Mouse (Mus musculus): ENCODE data around the gene Slc17a4.

DNA sequence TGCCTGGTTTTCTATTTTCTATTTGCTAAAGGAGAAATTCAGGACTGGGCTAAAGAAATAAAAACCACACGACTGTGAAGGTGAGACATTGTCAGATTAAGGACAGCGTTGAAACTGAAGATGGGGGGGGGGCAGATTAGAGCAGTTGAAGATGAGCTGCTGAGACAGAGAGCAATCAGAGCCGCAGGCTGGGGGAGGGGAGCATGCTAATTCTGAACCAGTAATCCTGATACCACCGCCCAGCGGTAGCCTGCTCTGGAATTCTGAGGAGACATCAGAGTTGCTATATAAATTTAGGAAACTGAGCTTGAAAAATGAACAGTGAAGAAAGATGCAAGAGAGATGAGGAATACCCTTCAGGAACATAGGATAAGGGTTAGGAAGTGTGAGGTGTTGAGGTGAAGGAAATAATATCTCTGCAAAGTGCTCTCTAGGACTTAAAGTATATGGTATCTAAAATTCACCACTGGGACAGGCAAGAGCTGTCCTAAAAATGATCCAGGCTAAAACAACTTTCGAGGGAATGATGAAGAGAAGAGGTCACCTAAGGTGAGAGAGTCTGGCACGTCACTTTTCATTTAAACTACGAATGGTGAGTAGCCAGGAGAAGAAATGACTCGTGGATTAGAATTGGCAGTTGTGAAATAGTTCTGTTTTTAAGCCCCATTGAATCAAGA is 22.1 kb downstream of the Slc17a4 start:
- TF ChIP-seq CTCF (IDR thresholded peaks at IDR 0.05; ENCODE audit: extremely low read depth, insufficient read depth, insufficient read length, insufficient replicate concordance) (no peak), POLR2A (IDR thresholded peaks at IDR 0.05; ENCODE audit: low read depth, low read length) (no peak)
